Mouse (Mus musculus): ENCODE measurements around the gene Rnf121.

- TF ChIP-seq CTCF (IDR thresholded peaks at IDR 0.05) (no peak), EP300 (IDR thresholded peaks at IDR 0.05) (no peak)
Observed at GRCm38 (mm10) chr7:102018034-102018433, 47.2 kb downstream of the Rnf121 start.

Data from lung, postnatal 0 days (tissue).